Mouse (Mus musculus) liver, adult 2 months (tissue): Measurements from ENCODE around the gene B3galt5. TPM values are rescaled to one million over a fixed set of nuclear protein-coding genes. Genes with fewer than 3 reads are reported as not detected.

Source experiments
- DNase-seq: peaks from one replicate; pipeline ENCODE4 v3.0.0-alpha.2; 2011; ENCODE audit warnings: low read depth, low spot score; ENCODE audit errors: extremely low read depth
- H3K27ac ChIP-seq: fragments of 200-500 bp; replicated peaks from 2 replicates; pipeline ENCODE4 v1.5.1; 2012; ENCODE audit warnings: low read depth, mild to moderate bottlenecking, control low read depth, inconsistent platforms, low read length; ENCODE audit not compliant: insufficient read depth
- H3K27me3 ChIP-seq: fragments of 200-500 bp; 2 replicates; pipeline ENCODE4 v1.6.1; 2012; ENCODE audit warnings: mild to moderate bottlenecking, moderate library complexity, low read length, inconsistent platforms; ENCODE audit not compliant: control insufficient read depth, insufficient read depth
- H3K36me3 ChIP-seq: fragments of 200-500 bp; 2 replicates; pipeline ENCODE4 v1.6.1; 2012; ENCODE audit warnings: low read length, inconsistent platforms; ENCODE audit not compliant: control insufficient read depth, insufficient read depth
- H3K4me1 ChIP-seq: fragments of 200-500 bp; 2 replicates; pipeline ENCODE4 v1.6.1; 2011; ENCODE audit warnings: low read length; ENCODE audit not compliant: control insufficient read depth, insufficient read depth
- H3K4me3 ChIP-seq: fragments of 200-500 bp; 2 replicates; pipeline ENCODE4 v1.5.1; 2011; ENCODE audit warnings: low read depth, mild to moderate bottlenecking, control low read depth, low read length, moderate library complexity; ENCODE audit not compliant: insufficient read depth
- H3K79me2 ChIP-seq: fragments of 200-500 bp; 2 replicates; pipeline ENCODE4 v1.6.1; 2012; ENCODE audit warnings: inconsistent platforms, mild to moderate bottlenecking, low read length, moderate library complexity; ENCODE audit not compliant: control insufficient read depth, insufficient read depth
- H3K9ac ChIP-seq: fragments of 200-500 bp; 2 replicates; pipeline ENCODE4 v1.6.1; 2012; ENCODE audit warnings: low read depth, mild to moderate bottlenecking, control low read depth, inconsistent platforms, low read length
- CTCF ChIP-seq: fragments of 200-500 bp; IDR thresholded peaks from 2 replicates; pipeline ENCODE4 v1.5.1; 2011; ENCODE audit warnings: low read depth, low read length, control low read depth
- POLR2A ChIP-seq: fragments of 200-500 bp; IDR thresholded peaks from 2 replicates; pipeline ENCODE4 v1.6.1; 2011; ENCODE audit warnings: low read length, control low read depth; ENCODE audit not compliant: insufficient read depth; ENCODE audit errors: extremely low read depth
- WGBS: fragments of 180-500 bp; shearing (Covaris S2); methylation state at CpG from one replicate; pipeline ENCODE4 v1.1.7; 2018; 5-methylcytosine and 5-hydroxymethylcytosine counted together
- polyA plus RNA-seq: library from polyadenylated mRNA; depleted of rRNA; stranded (reverse); fragments of >200 nt; gene quantifications from 2 replicates; pipeline ENCODE4 v1.2.3, GENCODE M21; 2012
- total RNA-seq: library from RNA; depleted of rRNA; stranded (reverse); fragments of >200 nt; gene quantifications from 2 replicates; pipeline ENCODE4 v1.2.3, GENCODE M21; 2014

B3galt5 gene
- total and polyA plus RNA-seq, 2 experiments: 0.09 TPM; not detected in 1

GRCm38 (mm10) chr16:96233996-96234395 lies 1.6 kb upstream of the B3galt5 start:
- 88% methylated on average over 8 of the region's 8 CpGs for WGBS

DNA sequence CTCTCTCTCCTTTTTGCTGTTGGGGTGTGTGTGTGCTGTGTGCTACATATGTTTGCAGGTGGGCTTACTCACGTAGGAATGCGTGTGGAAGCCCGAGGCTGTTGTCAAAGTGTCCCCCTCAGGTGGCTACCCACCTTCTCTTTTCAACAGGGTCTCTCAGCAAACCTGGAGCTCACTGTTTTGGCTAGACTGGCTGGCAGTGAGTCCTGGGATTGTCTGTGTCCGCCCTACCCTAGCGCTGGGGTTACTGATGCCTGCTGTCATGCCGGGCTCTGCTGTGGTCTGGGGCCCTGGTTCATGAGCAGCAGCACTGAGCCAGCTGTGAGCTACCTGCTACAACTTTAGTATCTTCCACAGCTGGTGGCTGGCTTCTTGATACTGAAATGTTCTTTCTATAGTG lies 8.9 kb downstream of the B3galt5 start:
- H3K9ac ChIP-seq: no peak overlapping the region
- no peaks in the 10 kb centered on the region for H3K79me2 ChIP-seq
- no peaks in the 10 kb centered on the region for H3K4me1 ChIP-seq
- 83% methylated on average over 6 of the region's 6 CpGs for WGBS
- TF ChIP-seq POLR2A (no peak), CTCF (no peak)
- H3K4me3 ChIP-seq: no peak overlapping the region
- H3K36me3 ChIP-seq: no peaks in the 10 kb centered on the region
- DNase-seq: no peak
- no peak overlapping the region for H3K27ac ChIP-seq
- no peaks in the 10 kb centered on the region; the same call in 1 of the 2 replicates for H3K27me3 ChIP-seq

More at GRCm38 (mm10) chr16:96233996-96234395, 1.6 kb upstream of the B3galt5 start:
- H3K79me2 ChIP-seq: no peaks in the 10 kb centered on the region
- no peak for DNase-seq
- no peaks in the 10 kb centered on the region for H3K36me3 ChIP-seq
- no peak overlapping the region for H3K27ac ChIP-seq
- H3K4me1 ChIP-seq: no peaks in the 10 kb centered on the region
- H3K27me3 ChIP-seq: no peaks in the 10 kb centered on the region
- TF ChIP-seq POLR2A (no peak), CTCF (no peak)
- H3K4me3 ChIP-seq: no peak overlapping the region
- no peak overlapping the region for H3K9ac ChIP-seq

- H3K27ac ChIP-seq: no peak overlapping the region
- H3K36me3 ChIP-seq: no peaks in the 10 kb centered on the region
- H3K9ac ChIP-seq: no peak overlapping the region
- 87% methylated on average over 7 of the region's 7 CpGs for WGBS
- TF ChIP-seq POLR2A (no peak), CTCF (no peak)
- no peak overlapping the region for H3K4me3 ChIP-seq
- H3K27me3 ChIP-seq: no peaks in the 10 kb centered on the region; the same call in 1 of the 2 replicates
- no peak for DNase-seq
- H3K4me1 ChIP-seq: no peaks in the 10 kb centered on the region
- no peaks in the 10 kb centered on the region for H3K79me2 ChIP-seq
Observed at GRCm38 (mm10) chr16:96249635-96250034, 14.0 kb downstream of the B3galt5 start.

GRCm38 (mm10) chr16:96252146-96252545 lies 16.5 kb downstream of the B3galt5 start:
- Histone ChIP-seq H3K27me3 (no peaks in the 10 kb centered on the region; the same call in 1 of the 2 replicates), H3K36me3 (no peaks in the 10 kb centered on the region), H3K4me3 (no peak overlapping the region), H3K27ac (no peak overlapping the region), H3K79me2 (no peaks in the 10 kb centered on the region), H3K9ac (no peak overlapping the region), H3K4me1 (no peaks in the 10 kb centered on the region)
- no peak for TF ChIP-seq CTCF
- no peak for TF ChIP-seq POLR2A
- DNase-seq: no peak
- 100% methylated on average over 1 of the region's 1 CpGs for WGBS

GRCm38 (mm10) chr16:96258429-96258828 lies 22.8 kb downstream of the B3galt5 start:
- no peak overlapping the region for H3K27ac ChIP-seq
- no peaks in the 10 kb centered on the region for H3K27me3 ChIP-seq
- WGBS: 88% methylated on average over 8 of the region's 8 CpGs
- TF ChIP-seq POLR2A (no peak), CTCF (no peak)
- peaks cover 3% of the 10 kb centered on the region; the same call in 1 of the 2 replicates for H3K4me1 ChIP-seq
- DNase-seq: no peak
- H3K4me3 ChIP-seq: no peak overlapping the region
- no peaks in the 10 kb centered on the region for H3K36me3 ChIP-seq
- no peak overlapping the region for H3K9ac ChIP-seq
- H3K79me2 ChIP-seq: no peaks in the 10 kb centered on the region

DNA sequence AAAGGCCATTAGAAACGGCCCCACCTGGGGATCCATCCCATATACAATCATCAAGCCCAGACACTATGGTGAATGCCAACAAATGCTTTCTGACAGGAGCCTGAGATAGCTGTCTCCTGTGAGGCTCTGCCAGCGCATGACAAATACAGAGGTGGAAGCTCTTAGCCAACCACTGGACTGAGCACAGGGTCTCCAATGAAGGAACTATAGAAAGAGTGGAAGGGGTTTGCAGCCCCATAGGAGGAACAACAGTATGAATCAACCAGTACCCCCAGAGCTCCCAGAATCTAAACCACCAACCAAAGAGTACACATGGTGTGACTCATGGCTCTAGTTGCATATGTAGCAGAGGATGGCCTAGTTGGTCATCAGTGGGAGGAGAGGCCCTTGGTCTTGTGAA lies 36.1 kb downstream of the B3galt5 start:
- TF ChIP-seq CTCF (no peak), POLR2A (no peak)
- no peak overlapping the region for H3K4me3 ChIP-seq
- no peaks in the 10 kb centered on the region for H3K36me3 ChIP-seq
- H3K9ac ChIP-seq: no peak overlapping the region
- DNase-seq: no peak
- WGBS: 75% methylated on average over 2 of the region's 2 CpGs
- no peaks in the 10 kb centered on the region for H3K27me3 ChIP-seq
- no peak overlapping the region for H3K27ac ChIP-seq
- H3K4me1 ChIP-seq: no peaks in the 10 kb centered on the region
- no peaks in the 10 kb centered on the region for H3K79me2 ChIP-seq
